8 mouse cellular contexts compared by ENCODE assay signal in the genomic region with DNA sequence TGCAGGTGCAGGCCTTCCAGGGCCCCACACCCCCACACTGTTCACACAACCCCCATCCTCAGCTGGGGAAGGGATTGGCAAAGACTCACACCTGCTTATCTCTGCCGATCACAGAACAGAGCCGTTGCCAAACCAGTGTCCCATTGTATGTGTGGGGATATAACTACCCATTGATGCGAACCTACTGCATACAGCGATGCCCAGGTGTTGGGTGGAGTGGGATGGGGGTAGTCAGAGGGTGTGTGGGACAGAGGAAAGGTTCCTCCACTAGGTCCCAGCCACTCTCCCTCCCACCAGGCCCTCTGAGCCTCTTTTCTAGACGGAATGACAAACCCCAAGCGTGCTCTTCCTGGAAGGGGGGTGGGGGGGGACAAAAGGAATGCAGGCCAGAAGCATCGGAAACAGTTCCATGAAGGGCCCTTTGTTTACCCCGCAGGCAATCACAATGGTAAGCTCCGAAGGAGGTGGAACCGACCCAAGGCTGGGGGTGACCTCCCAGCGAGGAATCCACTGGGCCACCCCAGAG. TPM values are rescaled to one million over a fixed set of nuclear protein-coding genes. Genes with fewer than 3 reads are reported as not detected.
A peak's percentile ranks its signal among the peaks of the same experiment; 100 is the strongest.
DNase-seq lines count a peak whose midpoint lies in the region; ATAC-seq lines count a peak whose summit lies in the region.

Gene Cpsf4l (minus strand): TSS at position 287 of the 526 bp plus-strand sequence.

- peak within 1 kb of the TSS; percentile 17; the same call in 1 of the 2 replicates for H3K9ac ChIP-seq in lung, embryonic 15.5 days
- peak within 1 kb of the TSS; percentile 13 for H3K9ac ChIP-seq in forebrain, embryonic 11.5 days (ENCODE audit: low read length)
- H3K9ac ChIP-seq in limb, embryonic 13.5 days, result peak within 1 kb of the TSS; percentile 55

- no peak within 1 kb of the TSS for H3K4me3 ChIP-seq in lung, embryonic 15.5 days
- no peak within 1 kb of the TSS for H3K4me3 ChIP-seq in forebrain, embryonic 11.5 days (ENCODE audit: low read depth, low read length)
- H3K4me3 ChIP-seq in limb, embryonic 13.5 days, result no peak within 1 kb of the TSS

- H3K27ac ChIP-seq in lung, embryonic 15.5 days, result peak within 1 kb of the TSS; percentile 84
- peak within 1 kb of the TSS; percentile 58 for H3K27ac ChIP-seq in forebrain, embryonic 11.5 days (ENCODE audit: low read depth, low read length)
- H3K27ac ChIP-seq in limb, embryonic 13.5 days, result peak within 1 kb of the TSS; percentile 52; the same call in 1 of the 2 replicates

- ATAC-seq in lung, embryonic 15.5 days (ENCODE audit: borderline replicate concordance, extremely low read depth, low FRiP score, low TSS enrichment), result peak; percentile 41; the same call in 1 of the 2 replicates
- ATAC-seq in forebrain, embryonic 11.5 days (replicated peaks; ENCODE audit: low FRiP score), result peak; percentile 73
- ATAC-seq in limb, embryonic 13.5 days (ENCODE audit: low FRiP score, low read depth), result peak; percentile 29; the same call in 1 of the 2 replicates
- ATAC-seq in monocyte, adult 5-6 weeks (replicated peaks; ENCODE audit: insufficient number of reproducible peaks, low FRiP score, low TSS enrichment, poor library complexity, severe bottlenecking), result no peak

- no peaks in the 10 kb centered on the region for H3K27me3 ChIP-seq in lung, embryonic 15.5 days
- peaks cover 3% of the 10 kb centered on the region for H3K27me3 ChIP-seq in forebrain, embryonic 11.5 days (ENCODE audit: control insufficient read depth, insufficient read depth, low read length)
- peaks cover 15% of the 10 kb centered on the region; the same call in 1 of the 2 replicates for H3K27me3 ChIP-seq in limb, embryonic 13.5 days

- DNase-seq in lung, postnatal 36 days, result no peak
- peak; percentile 66 for DNase-seq in forebrain, embryonic 11.5 days (ENCODE audit: low spot score)
- DNase-seq in thymus, postnatal 0 days (ENCODE audit: low spot score), result peak; percentile 83
- no peak for DNase-seq in adrenal gland, postnatal 4 days (ENCODE audit: low spot score in 2 of 2)
- no peak for DNase-seq in ovary, adult 18-20 months (ENCODE audit: low spot score)

- no peaks in the 10 kb centered on the region for H3K36me3 ChIP-seq in lung, embryonic 15.5 days
- no peaks in the 10 kb centered on the region for H3K36me3 ChIP-seq in forebrain, embryonic 11.5 days (ENCODE audit: control insufficient read depth, insufficient read depth, low read length)
- peaks cover 9% of the 10 kb centered on the region for H3K36me3 ChIP-seq in limb, embryonic 13.5 days

- H3K9me3 ChIP-seq in lung, embryonic 15.5 days, result no peaks in the 10 kb centered on the region
- H3K9me3 ChIP-seq in forebrain, embryonic 11.5 days (ENCODE audit: control insufficient read depth, low read length), result no peaks in the 10 kb centered on the region
- no peaks in the 10 kb centered on the region for H3K9me3 ChIP-seq in limb, embryonic 13.5 days

- WGBS in lung, embryonic 15.5 days, result 11% methylated on average over 11 of the region's 11 CpGs
- WGBS in forebrain, embryonic 11.5 days, result 2% methylated on average over 11 of the region's 11 CpGs
- 8% methylated on average over 11 of the region's 11 CpGs for WGBS in limb, embryonic 13.5 days

- H3K4me1 ChIP-seq in lung, embryonic 15.5 days, result peaks cover 22% of the 10 kb centered on the region
- H3K4me1 ChIP-seq in forebrain, embryonic 11.5 days (replicated peaks; ENCODE audit: control insufficient read depth, insufficient read depth, low read length), result peaks cover 27% of the 10 kb centered on the region
- H3K4me1 ChIP-seq in limb, embryonic 13.5 days, result peaks cover 25% of the 10 kb centered on the region

- H3K4me2 ChIP-seq in lung, embryonic 15.5 days, result peak within 1 kb of the TSS; percentile 23; the same call in 1 of the 2 replicates
- peak within 1 kb of the TSS; percentile 18; the same call in 1 of the 2 replicates for H3K4me2 ChIP-seq in forebrain, embryonic 11.5 days (ENCODE audit: low read depth, low read length, severe bottlenecking)
- H3K4me2 ChIP-seq in limb, embryonic 13.5 days (replicated peaks), result peak within 1 kb of the TSS; percentile 34

RNA-seq across cellular contexts. Expression of gene Cpsf4l, which starts in this region (rescaled TPM):
- polyA plus RNA-seq in lung, embryonic 15.5 days (2015; fragmentation: Nextera tagmentation; extraction: Ambion mirVana), result 0.57 and 2.7 TPM in 2 replicates
- polyA plus RNA-seq in forebrain, embryonic 11.5 days (2014; fragmentation: Nextera tagmentation; extraction: Ambion mirVana), result 0.33 and 0.47 TPM in 2 replicates
- 0.37 and 0.70 TPM in 2 replicates for polyA plus RNA-seq in limb, embryonic 13.5 days (2015; fragmentation: Nextera tagmentation; extraction: Ambion mirVana)
- 38.4 and 45.2 TPM in 2 replicates for polyA plus RNA-seq in thymus, postnatal 0 days (2015; fragmentation: Nextera tagmentation; extraction: Ambion mirVana)
- total RNA-seq in adrenal gland, postnatal 4 days (2021), result under 1 TPM; 0.62 to 0.68 TPM
- total RNA-seq in monocyte, adult 5-6 weeks (2017), result not detected in 3 replicates

Comparison
In these comparisons a context has a peak if more than half of its experiments do, and no peak if none do; other contexts are left out.
1. RNA of gene Cpsf4l (polyA plus RNA-seq): 38.4 to 45.2 TPM in thymus, postnatal 0 days; 0.57 to 2.7 TPM in lung, embryonic 15.5 days, 0.37 to 0.70 TPM in limb, embryonic 13.5 days and 0.33 to 0.47 TPM in forebrain, embryonic 11.5 days; every median in the first group is over 10 times any median in the second.
2. Peak in DNase-seq, ATAC-seq, H3K27ac ChIP-seq, H3K9ac ChIP-seq and H3K4me2 ChIP-seq in forebrain, embryonic 11.5 days; RNA of the gene not detected or under 1 TPM.
3. Peak in ATAC-seq, H3K27ac ChIP-seq, H3K9ac ChIP-seq and H3K4me2 ChIP-seq in limb, embryonic 13.5 days; RNA of the gene not detected or under 1 TPM.
4. Peak in every context shown above with its lines, with median percentiles within 50 percentile points of each other: H3K27ac ChIP-seq, H3K4me2 ChIP-seq and H3K9ac ChIP-seq.